Mouse (Mus musculus): ENCODE data around the gene Pla2g4b.

DNA sequence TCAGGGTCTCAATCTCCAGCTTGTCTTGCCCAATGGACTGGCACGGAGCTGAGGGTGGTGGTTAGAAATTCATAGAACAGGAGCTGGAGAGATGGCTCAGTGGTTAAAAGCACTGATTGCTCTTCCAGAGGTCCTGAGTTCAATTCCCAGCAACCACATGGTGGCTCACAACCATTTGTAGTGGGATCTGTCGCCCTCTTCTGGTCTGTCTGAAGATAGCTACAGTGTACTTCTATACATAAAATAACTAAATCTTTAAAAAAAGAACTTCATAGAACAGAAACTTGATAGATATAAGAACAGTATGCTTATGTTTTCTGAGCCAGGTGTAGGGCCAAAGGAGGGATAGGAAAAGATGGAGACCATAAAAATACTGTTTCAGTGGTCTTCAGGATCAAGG is 49.2 kb downstream of the Pla2g4b start:
- no peak for TF ChIP-seq CTCF (IDR thresholded peaks at IDR 0.05)
- TF ChIP-seq EP300 (IDR thresholded peaks at IDR 0.05) = no peak
